Mouse (Mus musculus) testis, adult 2 months (tissue): ENCODE results near the gene Pacs2.

ENCODE experiments used
- CTCF ChIP-seq: fragments of 200-500 bp; IDR thresholded peaks from 2 replicates; pipeline ENCODE4 v1.5.1; 2012; ENCODE audit warnings: low read depth, mild to moderate bottlenecking, inconsistent platforms, low read length, moderate library complexity; ENCODE audit not compliant: control insufficient read depth, insufficient read depth, insufficient replicate concordance
- POLR2A ChIP-seq: fragments of 200-500 bp; IDR thresholded peaks from 2 replicates; pipeline ENCODE4 v1.6.1; 2012; ENCODE audit warnings: low read depth, mild to moderate bottlenecking, inconsistent platforms, low read length, moderate library complexity; ENCODE audit not compliant: control insufficient read depth

- TF ChIP-seq CTCF (no peak), POLR2A (no peak)
Measured at GRCm38 (mm10) chr12:112969616-112970015, 44.7 kb upstream of the Pacs2 start.
